Mouse (Mus musculus): ENCODE measurements around the gene Mrpl55. TPM values are rescaled to one million over a fixed set of nuclear protein-coding genes. Genes with fewer than 3 reads are reported as not detected.

Gene Mrpl55
- polyA plus RNA-seq (2017; shearing (Covaris generic)), result 44.2 TPM

GRCm38 (mm10) chr11:59202081-59202995 lies at the start of gene Mrpl55:
Gene Mrpl55 (plus strand): TSS chr11:59202486.

DNA sequence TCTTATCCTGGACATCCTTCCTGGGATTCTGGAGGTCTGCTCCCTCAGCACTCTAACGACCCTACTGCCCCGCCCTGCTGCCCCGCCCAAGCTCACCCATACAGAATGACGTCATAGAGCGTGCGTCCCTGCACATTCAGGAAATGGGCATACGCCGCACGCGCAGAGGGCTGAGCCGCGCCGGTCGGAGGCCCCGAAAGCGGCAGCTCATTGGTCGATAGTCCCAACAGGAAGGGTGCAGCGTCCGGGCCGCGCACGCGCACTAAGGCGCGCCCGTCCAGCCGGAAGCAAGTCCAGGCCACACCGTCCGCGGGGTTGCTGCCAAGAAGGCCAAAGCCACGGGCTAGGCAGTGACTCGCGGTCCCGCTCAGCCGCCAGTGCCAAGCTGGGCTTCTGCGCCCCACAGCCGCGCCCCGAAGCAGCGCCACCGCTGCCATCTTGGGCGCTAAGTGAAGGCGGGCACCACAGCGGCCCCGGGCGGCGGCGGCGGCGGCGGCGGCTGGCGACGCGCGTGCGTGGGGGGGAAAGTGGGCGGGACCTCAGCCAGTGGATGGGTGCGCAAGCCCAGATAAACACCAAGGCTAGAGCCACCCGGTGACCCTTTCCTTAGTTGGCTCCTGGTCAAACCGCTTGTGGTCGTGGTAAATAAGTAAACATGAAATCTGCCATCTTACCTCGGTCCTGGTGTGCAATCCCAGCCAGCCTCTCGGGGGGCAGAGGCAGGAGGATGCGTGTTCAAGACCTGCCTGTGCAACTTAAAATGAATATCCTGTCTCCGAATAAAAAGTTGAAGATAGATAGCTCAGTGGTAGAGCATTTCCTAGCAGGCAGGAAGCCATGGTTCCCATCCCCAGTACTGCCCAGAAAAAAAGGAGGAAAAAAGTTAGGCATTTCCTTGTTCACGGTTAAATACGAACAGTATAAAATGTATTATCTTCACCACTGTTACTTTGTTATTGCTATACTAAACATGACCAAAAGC lies 38.7 kb upstream of the Mrpl55 start, which contains the start of gene Iba57:
Gene Iba57, minus strand, starts transcription at position 485 of the 982 bp plus-strand sequence.

GRCm38 (mm10) chr11:59182864-59183331 lies 19.4 kb upstream of the Mrpl55 start, which contains the start of gene Gjc2:
Gene Gjc2 (minus strand): TSS chr11:59183213.

DNA sequence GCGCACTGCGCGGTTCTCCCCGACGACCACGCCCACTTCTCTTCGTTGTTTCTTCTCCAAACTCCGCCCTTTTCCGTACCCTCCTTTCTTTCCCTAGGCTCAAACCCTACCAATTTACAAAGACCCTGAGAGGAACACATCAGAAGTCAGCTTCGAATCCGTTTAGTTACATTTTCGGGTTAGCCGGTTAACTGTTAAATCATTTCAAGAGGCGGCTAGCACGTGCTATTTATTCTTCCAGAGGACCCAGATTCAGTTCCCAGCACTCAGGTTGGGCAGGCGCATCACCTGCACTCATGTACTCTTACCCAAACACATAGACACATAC lies 10.3 kb upstream of the Mrpl55 start, which contains the start of gene Guk1:
Gene Guk1, minus strand, starts transcription at position 154 of the 328 bp plus-strand sequence.

GRCm38 (mm10) chr11:59208153-59208831 lies 6.0 kb downstream of the Mrpl55 start, which contains the start of gene 2310033P09Rik:
Gene 2310033P09Rik (plus strand): TSS chr11:59208321.

GRCm38 (mm10) chr11:59228122-59228953 lies 26.1 kb downstream of the Mrpl55 start, which contains the start of gene Arf1:
Gene Arf1 (minus strand): TSS chr11:59228270.

Other genes with a start within 250 kb of the Mrpl55 start
- 20.4 TPM for gene Hist3h2a, start 247.8 kb upstream of the Mrpl55 start, polyA plus RNA-seq (2017; shearing (Covaris generic))
- 0.34 TPM for gene Trim17, start 247.8 kb upstream of the Mrpl55 start, polyA plus RNA-seq (2017; shearing (Covaris generic))
- gene Trim11, start 224.4 kb upstream of the Mrpl55 start, polyA plus RNA-seq (2017; shearing (Covaris generic)), result 55.0 TPM
- 0.04 TPM for gene Obscn, start 66.1 kb upstream of the Mrpl55 start, polyA plus RNA-seq (2017; shearing (Covaris generic))
- gene Iba57, start 38.7 kb upstream of the Mrpl55 start, polyA plus RNA-seq (2017; shearing (Covaris generic)), result 7.8 TPM
- not detected for gene Gjc2, start 19.3 kb upstream of the Mrpl55 start, polyA plus RNA-seq (2017; shearing (Covaris generic))
- gene Guk1, start 10.3 kb upstream of the Mrpl55 start, polyA plus RNA-seq (2017; shearing (Covaris generic)), result 88.0 TPM
- 40.1 TPM for gene 2310033P09Rik, start 5.8 kb downstream of the Mrpl55 start, polyA plus RNA-seq (2017; shearing (Covaris generic))
- 474 TPM for gene Arf1, start 25.8 kb downstream of the Mrpl55 start, polyA plus RNA-seq (2017; shearing (Covaris generic))
- gene Wnt3a, start 88.3 kb downstream of the Mrpl55 start, polyA plus RNA-seq (2017; shearing (Covaris generic)), result not detected
- gene Wnt9a, start 104.4 kb downstream of the Mrpl55 start, polyA plus RNA-seq (2017; shearing (Covaris generic)), result not detected
- gene Prss38, start 173.2 kb downstream of the Mrpl55 start, polyA plus RNA-seq (2017; shearing (Covaris generic)), result not detected
- 10.5 TPM for gene Jmjd4, start 247.6 kb downstream of the Mrpl55 start, polyA plus RNA-seq (2017; shearing (Covaris generic))
- 58.7 TPM for gene Snap47, start 248.7 kb downstream of the Mrpl55 start, polyA plus RNA-seq (2017; shearing (Covaris generic))